Mouse (Mus musculus): ENCODE results near the gene Pom121l2.

- no peak for TF ChIP-seq POLR2A (IDR thresholded peaks at IDR 0.05; ENCODE audit: borderline replicate concordance, low read depth, low read length)
- TF ChIP-seq CTCF (IDR thresholded peaks at IDR 0.05; ENCODE audit: low read depth, low read length): no peak
These were observed 37.4 kb upstream of the Pom121l2 start for GRCm38 (mm10) chr13:21943644-21944043.
